Mouse (Mus musculus): ENCODE measurements at regions not wholly inside any gene's neighbourhood (a gene's known extent, or its start where the extent isn't known, plus 50 kb on each side); places are given as distances from the start of the nearest gene placed in this dataset.

DNA sequence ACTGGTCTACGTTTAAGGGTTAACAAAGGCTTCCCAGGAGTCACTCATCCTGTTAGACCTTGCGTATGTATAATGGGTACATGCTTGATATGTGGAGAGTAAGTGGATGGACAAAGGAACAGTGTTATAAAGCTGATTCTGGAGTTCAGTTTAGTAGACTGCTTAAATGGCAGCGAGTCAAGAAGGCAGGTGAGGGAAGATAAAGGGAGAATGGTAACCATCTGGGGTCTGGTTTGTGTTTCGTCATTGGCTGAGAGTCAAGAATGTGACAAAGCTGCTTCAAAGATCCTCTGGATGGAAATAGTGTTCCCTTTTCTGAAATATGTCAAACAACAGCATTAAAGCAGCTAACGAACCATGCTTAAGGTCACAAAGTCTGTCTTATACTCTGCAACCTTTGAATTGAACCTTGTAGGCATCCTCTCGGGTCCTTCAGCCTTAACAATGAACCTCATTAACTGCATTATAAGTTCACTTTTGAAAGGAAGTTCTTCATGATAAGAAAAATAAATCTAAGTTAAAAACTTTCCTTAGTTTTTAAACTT is 286.9 kb upstream of the 4930452B06Rik start:
- no peak for DNase-seq
- intact Hi-C loops (cut with DNase I): no loop called here

DNA sequence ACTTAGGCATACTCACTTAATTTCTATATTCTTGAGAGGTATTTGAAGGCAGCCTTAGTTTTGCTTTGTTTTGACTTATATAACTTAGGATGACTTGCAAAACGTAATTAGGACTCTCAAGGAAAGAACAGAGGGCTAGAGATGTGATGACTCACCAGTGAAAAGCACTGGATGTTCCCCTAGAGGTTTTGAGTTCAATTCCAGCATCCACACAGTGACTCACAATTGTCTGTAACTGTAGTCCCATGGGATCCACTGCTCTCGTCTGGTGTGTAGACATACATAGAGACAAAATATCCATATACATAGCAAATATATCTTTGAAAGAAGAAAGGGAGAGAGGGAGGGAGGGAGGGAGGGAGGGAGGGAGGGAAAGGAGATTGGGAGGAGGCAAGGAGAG is 282.7 kb upstream of the 4930452B06Rik start:
- DNase-seq: no peak
- intact Hi-C loops (cut with DNase I): no loop called here

DNA sequence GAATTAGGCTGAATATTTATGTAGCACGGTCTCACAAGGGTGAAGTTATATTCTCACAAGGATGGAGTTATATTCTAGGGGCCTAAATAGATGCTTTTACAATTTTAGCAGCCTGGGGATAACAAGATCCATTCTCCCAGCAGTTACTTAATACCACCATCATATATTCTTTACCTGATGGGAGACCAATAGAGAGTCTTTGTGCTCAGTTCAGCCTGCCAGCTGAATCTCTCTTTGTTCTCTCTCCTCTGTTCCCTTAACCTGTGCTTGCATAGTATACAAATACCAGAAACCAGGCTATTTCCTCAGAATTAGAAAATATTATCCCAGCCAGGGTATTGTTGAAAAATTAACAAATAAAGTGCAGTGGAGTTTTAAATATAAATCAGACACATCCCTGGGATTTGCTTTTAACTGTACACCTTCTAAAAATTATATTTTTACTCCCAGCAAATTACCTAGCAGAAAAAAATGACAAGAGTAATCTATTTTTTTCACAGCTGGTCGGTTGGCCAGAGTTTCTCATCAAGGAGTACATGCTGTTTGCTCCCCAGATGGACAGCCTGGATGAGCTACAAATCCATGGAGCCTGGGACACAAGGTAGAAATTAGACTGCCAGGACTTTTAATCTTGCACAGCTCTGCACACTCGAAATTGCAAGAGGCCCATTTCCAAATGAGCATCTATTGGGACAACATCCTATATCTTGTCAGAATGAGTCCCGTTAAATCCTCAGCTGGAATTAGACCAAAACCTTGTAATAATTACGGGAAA is 281.0 kb upstream of the 4930452B06Rik start:
- intact Hi-C loops (cut with DNase I): no loop called here
- peak; percentile 13 for DNase-seq

DNA sequence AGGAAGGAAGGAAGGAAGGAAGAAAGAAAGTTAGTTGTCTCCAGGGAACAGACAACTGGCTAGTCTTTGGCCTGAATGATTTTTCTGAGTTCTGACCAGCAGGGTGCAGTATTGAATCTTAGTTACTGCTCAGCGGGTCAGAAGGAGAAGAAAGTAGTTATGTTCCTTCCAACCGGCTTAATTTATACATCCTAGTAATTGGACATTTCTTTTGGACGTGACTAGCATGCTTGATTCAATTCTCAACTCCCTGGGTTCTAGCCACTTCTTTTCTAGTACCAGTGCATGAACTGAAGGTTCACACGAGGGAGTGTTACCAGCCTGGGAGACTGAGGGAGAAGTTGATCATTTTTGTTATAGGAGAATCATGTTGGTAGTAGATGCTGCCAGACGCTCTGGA is 269.1 kb upstream of the 4930452B06Rik start:
- DNase-seq: peak; percentile 47
- intact Hi-C loops (cut with DNase I): no loop called here
